Mouse (Mus musculus): ENCODE data around the gene Gm20737. TPM values are rescaled to one million over a fixed set of nuclear protein-coding genes. Genes with fewer than 3 reads are reported as not detected.
"Not testable (repeated sequence)": the region's sequence is repeated elsewhere in the genome, so short reads cannot be mapped to it uniquely, and the experiment has no call there.

Gm20737 gene
- not detected in 2 replicates for total RNA-seq (2015)
- total RNA-seq (2017), result not detected in 2 replicates

DNA sequence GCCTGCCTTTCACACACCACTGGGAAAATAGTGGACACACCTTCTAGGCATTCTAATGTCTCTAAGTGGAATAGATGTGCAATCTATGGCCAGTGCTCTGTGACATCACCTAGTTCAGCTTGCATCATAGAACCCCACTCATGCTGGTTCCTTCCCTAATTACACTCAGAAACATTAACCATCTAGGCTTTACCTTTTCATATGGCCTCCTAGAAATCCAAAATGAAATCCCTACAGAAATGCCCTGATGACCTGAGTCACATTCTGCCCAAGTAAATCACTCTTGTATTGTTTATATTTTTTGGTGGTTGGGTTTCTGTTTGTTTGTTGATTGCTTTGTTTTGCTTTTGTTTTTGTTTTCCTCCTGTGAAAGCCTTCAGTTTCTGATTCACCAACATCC lies at the start of gene Gm20737:
Gene Gm20737, minus strand, starts transcription at position 101 of the 400 bp plus-strand sequence.
- ATAC-seq (ENCODE audit: poor library complexity, severe bottlenecking), result not testable (repeated sequence)

DNA sequence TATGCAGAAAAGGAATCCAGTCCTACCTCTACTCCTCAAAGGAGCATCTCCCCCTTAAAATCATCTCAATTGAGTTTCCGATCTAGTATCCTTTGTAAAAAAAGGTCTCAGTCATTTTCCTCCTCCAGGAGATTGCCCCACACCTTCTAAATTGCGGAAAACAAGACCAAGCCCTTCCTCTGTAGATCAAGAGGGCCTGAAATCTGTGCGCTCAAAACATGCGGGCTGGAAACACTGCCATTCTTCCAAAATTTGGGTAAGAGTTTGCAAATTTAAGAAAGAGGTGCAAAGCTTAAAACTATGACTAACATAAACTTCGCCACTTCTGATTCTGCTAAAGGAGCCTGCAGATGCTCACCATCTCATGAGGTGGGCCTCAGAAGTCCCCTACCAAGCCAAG lies 17.3 kb upstream of the Gm20737 start, which contains the start of gene Gm21775:
Gene Gm21775, plus strand, starts transcription at position 301 of the 400 bp plus-strand sequence.
- ATAC-seq (ENCODE audit: poor library complexity, severe bottlenecking), result not testable (repeated sequence)

Other genes with a start within 250 kb of the Gm20737 start
- gene Gm20834, start 211.5 kb downstream of the Gm20737 start, total RNA-seq (2015), result not detected in 2 replicates
- gene Gm20834, start 211.5 kb downstream of the Gm20737 start, total RNA-seq (2017), result not detected in 2 replicates
- not detected in 2 replicates for gene Gm28510, start 123.3 kb downstream of the Gm20737 start, total RNA-seq (2015)
- gene Gm28510, start 123.3 kb downstream of the Gm20737 start, total RNA-seq (2017), result not detected in 2 replicates
- gene Gm21775, start 17.4 kb upstream of the Gm20737 start, total RNA-seq (2015), result not detected in 2 replicates
- gene Gm21775, start 17.4 kb upstream of the Gm20737 start, total RNA-seq (2017), result not detected in 2 replicates
- gene Gm21900, start 80.3 kb upstream of the Gm20737 start, total RNA-seq (2015), result not detected in 2 replicates
- gene Gm21900, start 80.3 kb upstream of the Gm20737 start, total RNA-seq (2017), result not detected in 2 replicates
- gene Gm20777, start 216.4 kb upstream of the Gm20737 start, total RNA-seq (2015), result not detected in 2 replicates
- gene Gm20777, start 216.4 kb upstream of the Gm20737 start, total RNA-seq (2017), result not detected in 2 replicates

All from megakaryocyte, adult 5-6 weeks (primary cell).